Mouse (Mus musculus): ENCODE measurements around the gene Cfap299.

Gene Cfap299

GRCm38 (mm10) chr5:98328848-98329624 is at the start of gene Cfap299:
TSS of gene Cfap299 (plus strand) at chr5:98329304.
- WGBS: 2% methylated on average over 46 of the region's 46 CpGs

- WGBS: 27% methylated on average over 9 of the region's 9 CpGs
These were observed 47.1 kb upstream of the Cfap299 start for GRCm38 (mm10) chr5:98281993-98282392.

GRCm38 (mm10) chr5:98283696-98284478 is 45.2 kb upstream of the Cfap299 start:
- WGBS: 46% methylated on average over 17 of the region's 17 CpGs

DNA sequence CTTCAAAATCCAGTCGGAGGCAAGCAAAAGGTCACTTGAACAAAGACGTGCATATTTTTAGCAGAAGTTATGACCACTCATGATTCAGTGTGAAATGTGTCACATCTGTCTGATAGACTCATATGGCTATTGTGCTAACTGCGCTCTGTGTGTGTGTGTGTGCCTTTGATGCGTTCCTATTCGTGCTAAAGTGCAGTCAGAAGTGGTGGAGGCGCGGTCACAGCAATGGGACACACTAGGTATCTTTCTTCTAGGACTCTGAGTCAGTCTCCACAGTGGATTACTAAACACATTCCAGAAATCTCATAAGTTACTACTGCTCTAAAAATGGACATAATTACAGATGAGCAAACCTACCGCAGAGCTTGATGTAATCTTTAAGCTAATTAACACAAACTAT is 38.5 kb upstream of the Cfap299 start:
- 83% methylated on average over 8 of the region's 8 CpGs for WGBS

- 8% methylated on average over 19 of the region's 19 CpGs for WGBS
These were observed 36.6 kb upstream of the Cfap299 start for GRCm38 (mm10) chr5:98292388-98293048.

DNA sequence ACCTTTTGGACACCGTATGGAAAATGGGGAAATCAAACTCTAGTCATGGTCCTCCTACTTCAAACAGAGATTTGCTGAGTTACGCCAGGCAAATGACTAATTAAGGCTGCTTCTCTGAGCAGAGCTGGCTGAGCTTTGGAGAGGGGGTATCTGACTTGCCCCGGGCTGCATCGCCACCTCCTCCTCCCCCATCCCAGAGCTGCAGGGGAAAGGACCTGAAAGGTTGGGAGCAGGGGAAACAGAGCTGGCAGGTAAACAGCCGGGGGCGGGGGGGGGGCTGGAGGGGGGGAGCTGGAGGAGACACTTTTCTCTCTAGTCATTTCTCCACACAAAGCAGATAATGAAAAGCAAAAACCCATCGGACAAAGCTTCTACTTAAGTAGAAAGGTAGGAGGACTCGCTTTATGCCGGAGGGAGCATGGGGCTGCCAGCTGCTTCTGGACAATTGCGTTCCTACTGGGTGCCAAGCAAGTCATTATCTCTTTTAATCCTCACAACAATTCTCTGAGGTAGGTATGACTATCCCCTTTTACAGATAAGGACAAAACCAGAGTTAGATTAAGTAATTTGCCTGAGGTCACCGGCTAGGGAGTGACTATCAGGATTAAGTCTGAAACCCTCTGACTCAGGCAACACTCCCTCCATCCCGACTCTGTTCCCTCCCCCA is 35.9 kb upstream of the Cfap299 start:
- WGBS: 6% methylated on average over 12 of the region's 12 CpGs

DNA sequence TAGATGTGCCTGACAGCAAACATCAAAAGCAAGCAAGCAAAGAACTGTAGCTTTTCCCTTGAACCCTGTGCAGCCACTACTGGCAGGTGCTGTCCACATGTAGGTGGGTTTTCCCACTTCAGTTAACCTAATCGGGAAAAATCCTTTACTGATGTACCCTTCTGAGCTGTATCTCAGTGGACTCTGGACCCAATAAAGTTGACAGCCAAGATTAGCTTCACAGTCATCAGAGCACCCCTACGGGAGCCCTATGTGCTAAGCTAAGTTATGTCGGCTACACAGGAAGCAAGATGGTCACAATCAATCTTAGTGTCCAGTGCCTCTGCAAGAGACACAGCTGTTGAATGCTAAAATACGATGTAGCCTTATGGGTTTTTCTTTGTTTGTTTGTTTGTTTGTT is 29.0 kb upstream of the Cfap299 start:
- 94% methylated on average over 4 of the region's 4 CpGs for WGBS

DNA sequence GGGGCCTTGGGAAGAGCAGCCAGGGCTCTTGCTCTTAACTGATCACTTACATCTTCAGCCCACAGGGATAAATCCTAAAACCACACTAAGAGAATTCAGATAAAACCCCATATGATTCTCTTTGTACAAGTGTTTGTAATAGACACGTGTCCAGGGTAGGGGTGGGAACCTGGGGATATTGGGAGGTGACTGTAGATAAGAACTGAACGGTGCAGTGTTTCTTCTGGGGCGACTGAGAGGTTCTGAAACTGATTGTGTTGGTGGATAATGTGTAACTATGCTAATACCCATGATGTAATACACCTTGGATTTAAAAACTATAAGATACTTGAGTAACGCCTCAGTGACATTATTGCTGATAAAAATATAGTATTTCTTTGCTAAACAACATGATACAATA is 23.4 kb upstream of the Cfap299 start:
- 94% methylated on average over 4 of the region's 4 CpGs for WGBS

- 35% methylated on average over 9 of the region's 9 CpGs for WGBS
These were observed 22.6 kb upstream of the Cfap299 start for GRCm38 (mm10) chr5:98306528-98306927.

DNA sequence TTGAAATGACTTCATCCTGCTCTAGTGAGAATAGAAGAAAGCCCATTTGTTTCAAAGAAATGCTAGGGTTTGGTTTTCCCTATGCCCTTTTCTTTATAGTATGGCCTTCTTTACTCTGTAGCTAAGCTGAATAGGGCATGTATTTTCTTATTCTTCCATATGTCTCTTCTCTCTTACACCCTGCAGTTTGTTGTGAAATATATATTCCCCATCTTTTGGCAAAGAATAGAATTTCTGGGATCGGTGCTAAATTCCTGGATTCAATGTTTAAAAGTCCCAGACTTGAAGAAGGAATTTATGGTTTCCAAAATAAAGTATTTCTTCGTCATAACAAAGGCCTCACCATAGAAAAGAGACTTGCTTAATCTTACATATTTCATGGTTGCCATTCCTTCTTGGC is 2.5 kb upstream of the Cfap299 start:
- 69% methylated on average over 2 of the region's 2 CpGs for WGBS

- 92% methylated on average over 16 of the region's 16 CpGs for whole genome bisulfite sequencing
These were observed 14.6 kb downstream of the Cfap299 start for GRCm38 (mm10) chr5:98343751-98344150.

GRCm38 (mm10) chr5:98344581-98344980 is 15.5 kb downstream of the Cfap299 start:
- WGBS: 32% methylated on average over 2 of the region's 2 CpGs

DNA sequence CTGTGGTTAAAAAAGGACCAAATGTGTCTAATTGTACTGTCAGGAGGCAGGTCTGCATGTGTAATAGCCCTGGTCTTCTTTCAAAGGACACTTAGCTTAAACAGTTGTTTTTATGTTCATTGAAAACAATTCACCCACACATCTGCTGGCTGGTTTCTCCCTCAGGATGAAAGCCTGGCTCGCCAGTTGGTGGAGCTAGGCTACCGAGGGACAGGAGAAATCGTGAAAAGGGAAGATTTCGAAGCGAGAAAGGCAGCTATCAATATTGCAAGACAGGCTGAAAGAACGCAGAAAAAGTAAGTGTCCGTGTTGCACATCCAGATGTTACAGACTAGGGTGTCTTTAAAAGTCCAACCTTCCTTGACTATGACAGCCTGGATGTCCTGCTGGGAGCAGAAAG is 17.0 kb downstream of the Cfap299 start:
- WGBS: 47% methylated on average over 7 of the region's 7 CpGs

DNA sequence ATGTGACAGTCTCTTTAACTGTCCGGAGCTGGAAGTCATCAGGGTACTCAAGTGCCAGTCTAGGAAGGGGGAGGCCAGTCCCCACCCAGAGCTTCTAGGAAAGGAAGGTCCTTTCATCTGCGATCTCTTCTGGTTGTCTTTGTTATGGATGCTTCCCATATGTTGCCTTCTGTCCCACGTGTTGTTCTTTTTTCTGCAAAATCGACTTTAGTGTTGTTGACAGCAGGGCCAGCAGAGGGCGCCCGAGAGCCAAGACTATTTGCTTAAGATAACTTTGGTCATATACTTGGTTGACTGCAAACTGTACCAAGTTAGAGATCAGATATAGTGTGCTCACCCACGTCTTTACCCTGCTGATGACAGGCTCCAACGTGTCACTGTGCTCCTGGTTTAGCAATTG is 19.5 kb downstream of the Cfap299 start:
- 7% methylated on average over 8 of the region's 8 CpGs for WGBS

DNA sequence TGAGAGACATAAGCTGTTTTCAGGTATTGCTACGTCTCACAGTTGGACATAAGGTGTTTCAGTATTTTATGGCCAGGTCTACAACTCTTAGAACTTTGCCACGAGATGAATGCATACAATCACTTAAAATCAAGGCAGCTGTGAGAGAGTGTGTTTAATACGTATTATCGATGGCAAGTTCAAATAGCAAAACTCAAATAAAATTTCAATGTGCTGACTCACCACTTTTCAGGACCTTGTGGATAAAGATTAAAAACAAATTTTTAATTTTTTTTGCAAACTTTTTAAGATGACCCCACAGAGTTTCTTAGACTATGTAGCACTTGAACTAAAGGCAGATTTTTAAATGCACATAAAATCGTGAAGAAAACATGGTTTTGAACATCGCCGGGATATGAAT is 30.8 kb downstream of the Cfap299 start:
- whole genome bisulfite sequencing: 91% methylated on average over 7 of the region's 7 CpGs

DNA sequence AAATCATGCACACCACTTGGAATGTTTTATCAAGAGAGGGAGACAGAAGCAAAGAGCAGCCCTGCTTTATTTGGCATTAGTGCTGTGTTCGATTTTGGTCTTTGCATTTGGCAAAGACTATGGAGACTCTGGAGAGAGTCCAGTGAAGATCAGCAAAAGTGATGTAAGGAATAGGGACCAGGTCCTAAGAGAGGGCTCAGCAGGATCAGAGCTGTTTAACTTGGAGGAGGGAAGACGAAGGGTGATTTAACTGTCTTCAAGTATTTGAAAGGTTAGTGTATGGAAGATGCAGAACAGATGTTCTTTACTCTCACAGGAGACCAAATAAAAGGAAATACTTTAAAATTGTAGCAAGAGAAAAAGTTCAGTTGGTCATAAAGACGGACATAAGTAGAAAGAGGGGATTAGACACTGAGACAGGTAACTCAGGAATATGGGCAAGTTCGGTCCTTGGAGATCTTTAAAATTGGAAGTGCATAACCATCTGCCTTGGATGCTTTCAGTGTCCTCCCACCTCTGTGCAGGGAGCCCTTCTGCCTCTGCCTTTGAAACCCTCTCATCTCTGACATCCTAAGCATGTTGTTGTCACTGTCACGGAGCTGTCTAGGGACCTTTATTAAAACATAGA is 31.8 kb downstream of the Cfap299 start:
- 84% methylated on average over 5 of the region's 5 CpGs for WGBS

- 65% methylated on average over 8 of the region's 8 CpGs for WGBS
These were observed 34.3 kb downstream of the Cfap299 start for GRCm38 (mm10) chr5:98363428-98363827.

- WGBS: 79% methylated on average over 5 of the region's 5 CpGs
These were observed 36.2 kb downstream of the Cfap299 start for GRCm38 (mm10) chr5:98365340-98365739.

DNA sequence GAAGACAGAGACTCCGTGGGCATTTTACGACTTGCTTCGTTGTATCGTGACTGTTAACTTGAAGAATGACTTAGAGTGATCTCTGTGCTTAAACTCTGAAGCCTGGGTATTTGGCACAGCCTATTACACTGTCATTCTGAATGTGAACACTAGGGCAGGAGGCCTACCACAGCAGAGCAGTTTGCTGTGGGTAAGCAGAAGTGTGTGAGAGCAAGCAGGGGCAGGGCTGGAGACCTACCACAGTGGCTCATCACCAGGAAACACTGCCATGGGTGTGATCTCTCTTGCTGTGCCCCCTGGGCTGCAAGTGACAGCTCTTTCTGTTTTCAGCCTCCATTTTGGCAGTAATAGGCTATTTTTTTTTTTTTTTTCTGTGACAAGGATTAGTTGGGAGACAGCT is 39.7 kb downstream of the Cfap299 start:
- WGBS: 63% methylated on average over 4 of the region's 4 CpGs

DNA sequence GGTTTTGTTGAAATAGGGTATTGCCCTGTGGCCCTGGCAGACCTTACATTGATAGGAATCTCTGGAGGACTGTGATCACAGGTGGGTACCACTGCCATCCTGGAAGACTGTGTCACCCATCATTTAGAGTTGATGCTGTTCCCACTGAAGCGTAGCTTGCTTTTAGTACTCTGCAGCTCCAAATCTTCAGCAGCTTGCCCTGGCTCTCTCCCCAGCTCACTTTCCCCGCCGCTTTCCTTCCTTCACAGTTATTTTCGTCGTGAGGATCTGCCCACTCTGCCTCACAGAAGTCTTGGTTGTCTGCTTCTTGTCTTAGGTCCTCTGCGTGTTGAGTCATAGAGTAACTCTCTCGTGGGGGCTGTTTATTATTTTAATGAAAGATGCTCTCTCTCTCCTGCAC is 40.3 kb downstream of the Cfap299 start:
- WGBS: 30% methylated on average over 7 of the region's 7 CpGs

DNA sequence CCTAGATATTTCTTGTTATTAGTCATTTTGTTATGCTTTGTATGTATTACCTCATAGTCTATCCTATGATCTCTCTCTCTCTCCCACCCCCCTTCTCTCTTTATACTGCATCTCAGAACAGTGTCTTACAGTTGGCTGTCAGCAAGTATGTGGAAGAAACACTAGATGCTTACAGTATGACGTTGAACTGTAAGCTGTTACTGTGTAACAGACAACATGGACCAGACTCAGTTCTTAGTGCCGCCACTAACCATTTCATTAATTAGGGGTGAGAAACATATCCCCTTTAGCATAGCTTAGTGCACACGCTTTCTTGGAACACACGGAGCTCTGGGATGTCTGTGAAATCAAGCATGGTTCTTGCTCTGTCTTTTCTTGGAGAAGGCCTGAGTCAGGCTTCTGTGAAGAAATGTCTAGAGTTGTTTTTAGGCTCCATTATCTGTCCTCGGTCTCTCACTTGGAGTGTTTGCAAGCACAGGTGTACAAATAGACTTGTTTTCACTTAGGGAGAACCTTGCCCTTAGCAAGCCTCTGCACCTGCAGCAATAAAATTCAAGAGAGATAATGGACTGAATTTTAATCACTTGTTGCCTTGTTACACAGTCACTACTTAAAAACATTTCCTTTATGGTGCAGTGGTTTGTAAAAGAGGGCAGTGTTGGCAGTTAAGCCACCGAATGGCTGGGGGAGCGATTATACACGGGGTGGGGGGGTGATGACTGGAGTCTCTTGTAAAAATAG is 47.1 kb downstream of the Cfap299 start:
- WGBS: 61% methylated on average over 8 of the region's 8 CpGs
